10 mouse cellular contexts compared by ENCODE assay signal in the genomic region with DNA sequence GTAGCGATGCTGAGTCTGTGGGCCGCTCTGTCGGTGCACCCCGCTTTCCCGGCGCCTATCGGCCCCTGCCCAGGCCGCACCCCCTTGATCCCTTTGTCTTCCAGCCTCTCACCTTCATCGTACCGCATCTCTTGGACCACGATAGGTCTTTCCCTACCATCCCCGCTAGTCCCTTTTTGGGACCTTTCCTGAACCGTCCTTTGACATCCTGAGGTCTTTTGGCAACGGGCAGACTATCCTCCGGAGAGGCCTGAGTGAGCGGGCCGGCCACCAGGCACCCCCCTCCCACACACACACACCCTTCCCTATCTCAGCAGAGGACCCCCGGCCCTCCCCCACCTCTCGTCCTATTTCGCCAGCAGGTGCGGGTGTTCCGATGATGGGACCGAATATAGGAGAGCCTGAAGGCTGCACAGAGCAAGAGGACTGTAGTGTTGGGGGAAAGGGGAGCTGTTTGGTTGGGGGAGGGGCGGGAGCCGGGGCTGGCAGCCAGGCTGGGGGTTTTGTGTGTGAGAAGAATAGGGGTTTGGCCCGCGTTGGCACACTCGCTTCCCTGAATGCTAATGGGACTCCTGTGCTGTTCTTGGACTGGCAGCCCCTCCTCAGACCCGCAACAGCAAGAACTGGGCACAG. TPM values are rescaled to one million over a fixed set of nuclear protein-coding genes. Genes with fewer than 3 reads are reported as not detected.
DNase-seq lines count a peak whose midpoint lies in the region; ATAC-seq and TF ChIP-seq lines count a peak whose summit lies in the region.
"Had no signal": no experiment of that assay in that cellular context is flagged by ENCODE, and none has a peak within 500 bp of the region (broad histone marks: within the 10 kb centered on the region; RNA-seq: fewer than 3 reads in every experiment).

A gene (minus strand): TSS at position 419 of the 633 bp plus-strand sequence.

- no peaks in the 10 kb centered on the region for H3K79me2 ChIP-seq in C2C12 (ENCODE audit: control insufficient read depth, insufficient read depth)

- peak within 1 kb of the TSS; percentile 90 for H3K4me2 ChIP-seq in heart, embryonic 13.5 days
- H3K4me2 ChIP-seq in intestine, embryonic 16.5 days (ENCODE audit: low read depth, low read length): peak within 1 kb of the TSS; percentile 97
- H3K4me2 ChIP-seq in neural tube, embryonic 14.5 days (ENCODE audit: low read depth, low read length): peak within 1 kb of the TSS; percentile 93

- H3ac ChIP-seq in C2C12 (ENCODE audit: control insufficient read depth, insufficient read length, low read depth): peak within 1 kb of the TSS; percentile 27

- ATAC-seq in heart, embryonic 13.5 days (ENCODE audit: extremely low read depth, insufficient number of reproducible peaks, low FRiP score, low TSS enrichment): no peak
- ATAC-seq in intestine, embryonic 16.5 days: no peak
- ATAC-seq in neural tube, embryonic 14.5 days (ENCODE audit: low read depth): peak; percentile 52
- ATAC-seq: Patski had no signal

- peaks cover 24% of the 10 kb centered on the region for H3K4me1 ChIP-seq in heart, embryonic 13.5 days
- H3K4me1 ChIP-seq in embryonic facial prominence, embryonic 10.5 days: peaks cover 52% of the 10 kb centered on the region
- H3K4me1 ChIP-seq in intestine, embryonic 16.5 days (ENCODE audit: control insufficient read depth, insufficient read depth, low read length): peaks cover 21% of the 10 kb centered on the region
- peaks cover 30% of the 10 kb centered on the region for H3K4me1 ChIP-seq in neural tube, embryonic 14.5 days (ENCODE audit: control insufficient read depth, insufficient read depth, low read length)

- H3K27me3 ChIP-seq in heart, embryonic 13.5 days (replicated peaks): peaks cover 86% of the 10 kb centered on the region
- peaks cover 43% of the 10 kb centered on the region for H3K27me3 ChIP-seq in C2C12 (ENCODE audit: control insufficient read depth, insufficient read depth, insufficient read length)
- H3K27me3 ChIP-seq in embryonic facial prominence, embryonic 10.5 days (replicated peaks; ENCODE audit: low read depth, poor library complexity, severe bottlenecking): peaks cover 85% of the 10 kb centered on the region
- H3K27me3 ChIP-seq in intestine, embryonic 16.5 days (replicated peaks; ENCODE audit: control insufficient read depth, insufficient read depth, low read length): peaks cover 33% of the 10 kb centered on the region
- no peaks in the 10 kb centered on the region for H3K27me3 ChIP-seq in neural tube, embryonic 14.5 days (ENCODE audit: control insufficient read depth, insufficient read depth, low read length)

- WGBS in heart, embryonic 13.5 days: 2% methylated on average over 29 of the region's 29 CpGs
- WGBS in embryonic facial prominence, embryonic 10.5 days: under 1% methylated on average over 29 of the region's 29 CpGs
- WGBS in intestine, embryonic 16.5 days: 5% methylated on average over 29 of the region's 29 CpGs
- under 1% methylated on average over 29 of the region's 29 CpGs for WGBS in neural tube, embryonic 14.5 days

- no peak for TF ChIP-seq CTCF in C2C12 (IDR thresholded peaks at IDR 0.05; ENCODE audit: control insufficient read depth, insufficient read depth, insufficient read length)

- peaks cover 8% of the 10 kb centered on the region; the same call in 1 of the 2 replicates for H3K9me3 ChIP-seq in heart, embryonic 13.5 days
- no peaks in the 10 kb centered on the region for H3K9me3 ChIP-seq in embryonic facial prominence, embryonic 10.5 days
- no peaks in the 10 kb centered on the region for H3K9me3 ChIP-seq in intestine, embryonic 16.5 days (ENCODE audit: control insufficient read depth, low read length)
- no peaks in the 10 kb centered on the region for H3K9me3 ChIP-seq in neural tube, embryonic 14.5 days (ENCODE audit: control insufficient read depth, low read length)

- peak within 1 kb of the TSS; percentile 57 for H3K4me3 ChIP-seq in heart, embryonic 13.5 days
- peak within 1 kb of the TSS; percentile 2 for H3K4me3 ChIP-seq in C2C12 (ENCODE audit: insufficient read depth, poor library complexity, severe bottlenecking)
- peak within 1 kb of the TSS; percentile 67 for H3K4me3 ChIP-seq in embryonic facial prominence, embryonic 10.5 days
- peak within 1 kb of the TSS; percentile 56 for H3K4me3 ChIP-seq in intestine, embryonic 16.5 days (ENCODE audit: low read length)
- H3K4me3 ChIP-seq in neural tube, embryonic 14.5 days (ENCODE audit: low read depth, low read length): peak within 1 kb of the TSS; percentile 59

- intact Hi-C loops in heart, postnatal 36 days (cut with DNase I): no loop called here

- H3K9ac ChIP-seq in heart, embryonic 13.5 days: peak within 1 kb of the TSS; percentile 61
- H3K9ac ChIP-seq in intestine, embryonic 16.5 days (ENCODE audit: low read depth, low read length): peak within 1 kb of the TSS; percentile 57
- H3K9ac ChIP-seq in neural tube, embryonic 14.5 days (replicated peaks; ENCODE audit: low read depth, low read length): peak within 1 kb of the TSS; percentile 66

- no peak for DNase-seq in heart, postnatal 36 days
- peak; percentile 38 for DNase-seq in embryonic facial prominence, embryonic 10.5 days (ENCODE audit: low spot score)
- no peak for DNase-seq in thymus, postnatal 14 days
- no peak for DNase-seq in yolk sac, embryonic 10.5 days (ENCODE audit: low spot score)

- H3K36me3 ChIP-seq in heart, embryonic 13.5 days: no peaks in the 10 kb centered on the region
- H3K36me3 ChIP-seq in C2C12 (ENCODE audit: control insufficient read depth, insufficient read depth): no peaks in the 10 kb centered on the region
- no peaks in the 10 kb centered on the region for H3K36me3 ChIP-seq in embryonic facial prominence, embryonic 10.5 days (replicated peaks)
- no peaks in the 10 kb centered on the region for H3K36me3 ChIP-seq in intestine, embryonic 16.5 days (ENCODE audit: control insufficient read depth, insufficient read depth, low read length)
- no peaks in the 10 kb centered on the region for H3K36me3 ChIP-seq in neural tube, embryonic 14.5 days (ENCODE audit: control insufficient read depth, insufficient read depth, low read length)

- H3K79me3 ChIP-seq in C2C12 (ENCODE audit: low read depth): no peaks in the 10 kb centered on the region

- H3K27ac ChIP-seq in heart, embryonic 13.5 days (replicated peaks): no peak within 1 kb of the TSS
- H3K27ac ChIP-seq in embryonic facial prominence, embryonic 10.5 days (replicated peaks): peak within 1 kb of the TSS; percentile 65
- no peak within 1 kb of the TSS for H3K27ac ChIP-seq in intestine, embryonic 16.5 days (ENCODE audit: low read length)
- peak within 1 kb of the TSS; percentile 73 for H3K27ac ChIP-seq in neural tube, embryonic 14.5 days (ENCODE audit: low read depth, low read length)

TF ChIP-seq in C2C12, 6 proteins besides CTCF, POLR2A, EP300 and RAD21:
- no peak for TF ChIP-seq MAX (IDR thresholded peaks at IDR 0.05)
- no peak for TF ChIP-seq CEBPB (IDR thresholded peaks at IDR 0.05; ENCODE audit: low read depth)
- TF ChIP-seq MYOD1 (IDR thresholded peaks at IDR 0.05; ENCODE audit: control insufficient read depth, insufficient read length, low read depth): no peak
- TF ChIP-seq FOSL1 (IDR thresholded peaks at IDR 0.05; ENCODE audit: insufficient read depth, low read length, poor library complexity, severe bottlenecking): no peak
- TF ChIP-seq MYOG (IDR thresholded peaks at IDR 0.05; ENCODE audit: control insufficient read depth, extremely low read depth, insufficient read length): no peak
- no peak for TF ChIP-seq USF1 (IDR thresholded peaks at IDR 0.05; ENCODE audit: low read depth)

RNA-seq across cellular contexts. Expression of the gene that starts here (rescaled TPM):
- not detected in 2 replicates for polyA plus RNA-seq in heart, embryonic 13.5 days (2015; fragmentation: Nextera tagmentation; extraction: Ambion mirVana)
- total RNA-seq in heart, postnatal 36 days (2021): not detected
- polyA plus RNA-seq in C2C12 (2012; fragmentation: generic; extraction: Trizol): 0.14 TPM
- polyA plus RNA-seq in embryonic facial prominence, embryonic 10.5 days (2016; fragmentation: Nextera tagmentation; extraction: Ambion mirVana): 0.54 and 0.65 TPM in 2 replicates
- polyA plus RNA-seq in intestine, embryonic 16.5 days (2015; fragmentation: Nextera tagmentation; extraction: Ambion mirVana): not detected in 2 replicates
- 4.3 and 4.8 TPM in 2 replicates for polyA plus RNA-seq in neural tube, embryonic 14.5 days (2014; fragmentation: Nextera tagmentation; extraction: Ambion mirVana)
- polyA plus RNA-seq: gonadal fat pad, adult 2 months; Patski had no signal

Comparison
In these comparisons a context has a peak if more than half of its experiments do, and no peak if none do; other contexts are left out.
1. Peak in DNase-seq, H3K4me3 ChIP-seq and H3K27ac ChIP-seq in embryonic facial prominence, embryonic 10.5 days; RNA of the gene not detected or under 1 TPM.
2. H3K4me3 ChIP-seq: peak in every context shown above with its lines; median percentile 67 in embryonic facial prominence, embryonic 10.5 days; 59 in neural tube, embryonic 14.5 days; 57 in heart, embryonic 13.5 days; 56 in intestine, embryonic 16.5 days; 2 in C2C12.